Mouse (Mus musculus): ENCODE data around the gene Vps33b. TPM values are rescaled to one million over a fixed set of nuclear protein-coding genes. Genes with fewer than 3 reads are reported as not detected.
A peak's percentile ranks its signal among the peaks of the same experiment; 100 is the strongest.

Vps33b gene
- polyA plus RNA-seq, 1 experiment from 2014 or later = 17.4 TPM

DNA sequence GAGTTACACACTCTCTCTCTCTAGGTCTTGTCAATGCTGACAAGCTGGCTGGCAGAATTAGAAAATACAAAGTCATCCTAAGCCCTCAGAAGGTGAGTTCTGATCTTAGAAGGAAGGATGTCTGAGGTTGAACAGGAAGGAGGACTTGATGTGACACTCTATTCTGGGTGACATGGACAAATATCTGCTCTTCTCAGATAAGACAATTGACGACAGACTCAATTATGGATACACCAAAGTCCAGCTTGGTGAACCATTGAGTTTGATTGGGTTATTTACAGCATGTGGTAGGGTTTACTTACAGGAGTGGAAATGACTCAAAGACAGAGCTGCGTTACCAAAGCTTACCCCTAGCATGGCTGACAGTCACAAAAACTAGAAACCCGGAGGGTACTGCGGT, 6.9 kb downstream of the Vps33b start:
- Histone ChIP-seq H3K4me3 (no peak overlapping the region), H3K9me3 (peaks cover 11% of the 10 kb centered on the region; the same call in 1 of the 2 replicates), H3K4me2 (replicated peaks) (no peak overlapping the region), H3K36me3 (peaks cover 80% of the 10 kb centered on the region), H3K9ac (replicated peaks) (no peak overlapping the region), H3K27ac (replicated peaks) (no peak overlapping the region), H3K4me1 (peaks cover 4% of the 10 kb centered on the region; the same call in 1 of the 2 replicates), H3K27me3 (no peaks in the 10 kb centered on the region)
- ATAC-seq (replicated peaks) = no peak
- 99% methylated on average over 4 of the region's 4 CpGs for WGBS

- Histone ChIP-seq H3K9ac (replicated peaks) (no peak overlapping the region), H3K27ac (replicated peaks) (no peak overlapping the region), H3K4me2 (replicated peaks) (no peak overlapping the region), H3K9me3 (peaks cover 3% of the 10 kb centered on the region; the same call in 1 of the 2 replicates), H3K4me3 (no peak overlapping the region), H3K36me3 (peaks cover 76% of the 10 kb centered on the region), H3K27me3 (no peaks in the 10 kb centered on the region), H3K4me1 (no peaks in the 10 kb centered on the region)
- ATAC-seq (replicated peaks) = no peak
- 88% methylated on average over 10 of the region's 10 CpGs for WGBS
These were observed 10.6 kb downstream of the Vps33b start for GRCm38 (mm10) chr7:80280032-80280431.

- Histone ChIP-seq H3K4me1 (no peaks in the 10 kb centered on the region), H3K9ac (replicated peaks) (no peak overlapping the region), H3K36me3 (peaks cover 78% of the 10 kb centered on the region), H3K4me2 (replicated peaks) (no peak overlapping the region), H3K4me3 (no peak overlapping the region), H3K9me3 (no peaks in the 10 kb centered on the region), H3K27ac (replicated peaks) (no peak overlapping the region), H3K27me3 (no peaks in the 10 kb centered on the region)
- WGBS = 94% methylated on average over 2 of the region's 2 CpGs
- no peak for ATAC-seq (replicated peaks)
These were observed 11.5 kb downstream of the Vps33b start for GRCm38 (mm10) chr7:80280998-80281397.

DNA sequence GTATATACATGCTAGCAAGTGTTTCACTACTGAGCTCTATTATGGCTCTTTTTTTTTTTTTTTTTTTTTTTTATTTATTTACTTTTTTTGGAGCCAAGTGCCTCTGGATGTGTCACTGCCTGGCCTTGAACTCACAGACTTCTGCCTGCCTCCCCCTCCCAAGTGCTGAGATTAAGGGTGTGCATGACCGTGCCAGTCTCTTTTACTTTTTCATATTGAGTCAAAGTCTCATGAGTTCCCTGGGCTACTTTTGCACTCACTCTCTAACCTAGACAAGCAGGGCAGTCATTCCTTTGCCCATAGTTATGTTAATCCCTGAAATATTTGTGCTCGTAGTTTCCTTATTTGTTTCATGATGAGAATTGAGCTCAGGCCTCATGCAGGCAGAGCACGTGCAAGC, 12.2 kb downstream of the Vps33b start:
- H3K4me3 ChIP-seq = no peak overlapping the region
- no peaks in the 10 kb centered on the region for H3K9me3 ChIP-seq
- H3K4me1 ChIP-seq = no peaks in the 10 kb centered on the region
- H3K27ac ChIP-seq (replicated peaks) = no peak overlapping the region
- no peak overlapping the region for H3K9ac ChIP-seq (replicated peaks)
- no peak overlapping the region for H3K4me2 ChIP-seq (replicated peaks)
- 85% methylated on average over 3 of the region's 3 CpGs for whole genome bisulfite sequencing
- H3K36me3 ChIP-seq = peaks cover 78% of the 10 kb centered on the region
- no peak for ATAC-seq (replicated peaks)
- no peaks in the 10 kb centered on the region for H3K27me3 ChIP-seq

- no peaks in the 10 kb centered on the region for H3K4me1 ChIP-seq
- peaks cover 79% of the 10 kb centered on the region for H3K36me3 ChIP-seq
- H3K27me3 ChIP-seq = no peaks in the 10 kb centered on the region
- ATAC-seq (replicated peaks) = no peak
- WGBS = 95% methylated on average over 3 of the region's 3 CpGs
- H3K9me3 ChIP-seq = no peaks in the 10 kb centered on the region
- H3K4me3 ChIP-seq = no peak overlapping the region
- H3K27ac ChIP-seq (replicated peaks) = no peak overlapping the region
- no peak overlapping the region for H3K9ac ChIP-seq (replicated peaks)
- no peak overlapping the region for H3K4me2 ChIP-seq (replicated peaks)
These were observed 13.9 kb downstream of the Vps33b start for GRCm38 (mm10) chr7:80283226-80283918.

DNA sequence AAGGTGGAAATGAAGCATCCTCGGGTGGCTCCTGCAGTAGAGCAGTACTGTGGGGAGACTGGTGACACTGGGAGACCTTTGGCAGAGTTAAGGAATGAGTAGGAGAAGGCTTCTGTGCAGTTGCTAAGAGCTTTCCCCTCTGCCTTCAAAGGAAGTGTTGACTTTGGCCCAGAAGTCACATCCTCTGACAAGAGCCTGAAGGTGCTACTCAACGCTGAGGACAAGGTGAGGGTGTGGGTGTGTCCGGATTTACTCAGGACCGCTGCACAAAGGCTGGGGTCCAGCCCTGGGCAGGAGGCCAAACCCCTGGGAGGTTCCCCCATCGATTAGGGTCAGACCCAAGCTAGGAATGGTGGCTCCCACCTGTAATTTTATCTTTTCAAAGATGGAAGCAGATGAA, 14.9 kb downstream of the Vps33b start:
- H3K4me1 ChIP-seq = no peaks in the 10 kb centered on the region
- H3K4me3 ChIP-seq = no peak overlapping the region
- no peak for ATAC-seq (replicated peaks)
- WGBS = 92% methylated on average over 5 of the region's 5 CpGs
- H3K27ac ChIP-seq (replicated peaks) = no peak overlapping the region
- H3K4me2 ChIP-seq (replicated peaks) = no peak overlapping the region
- H3K27me3 ChIP-seq = no peaks in the 10 kb centered on the region
- no peaks in the 10 kb centered on the region for H3K9me3 ChIP-seq
- H3K9ac ChIP-seq (replicated peaks) = no peak overlapping the region
- H3K36me3 ChIP-seq = peaks cover 78% of the 10 kb centered on the region

GRCm38 (mm10) chr7:80285725-80286124, 16.3 kb downstream of the Vps33b start:
- Histone ChIP-seq H3K36me3 (peaks cover 75% of the 10 kb centered on the region), H3K4me1 (no peaks in the 10 kb centered on the region), H3K27me3 (no peaks in the 10 kb centered on the region), H3K4me2 (replicated peaks) (no peak overlapping the region), H3K4me3 (no peak overlapping the region), H3K9me3 (no peaks in the 10 kb centered on the region), H3K9ac (replicated peaks) (no peak overlapping the region), H3K27ac (replicated peaks) (no peak overlapping the region)
- 95% methylated on average over 6 of the region's 6 CpGs for WGBS
- no peak for ATAC-seq (replicated peaks)

GRCm38 (mm10) chr7:80287736-80288135, 18.3 kb downstream of the Vps33b start:
- Histone ChIP-seq H3K27ac (replicated peaks) (no peak overlapping the region), H3K36me3 (peaks cover 83% of the 10 kb centered on the region), H3K4me3 (no peak overlapping the region), H3K9ac (replicated peaks) (no peak overlapping the region), H3K4me2 (replicated peaks) (no peak overlapping the region), H3K4me1 (no peaks in the 10 kb centered on the region), H3K9me3 (no peaks in the 10 kb centered on the region), H3K27me3 (no peaks in the 10 kb centered on the region)
- 84% methylated on average over 10 of the region's 10 CpGs for WGBS
- ATAC-seq (replicated peaks) = no peak

GRCm38 (mm10) chr7:80294062-80294763, 24.8 kb downstream of the Vps33b start, which contains the start of gene Prc1:
TSS of gene Prc1 (plus strand) at chr7:80294450.
- peak within 1 kb of the TSS; percentile 67 for H3K4me3 ChIP-seq
- peaks cover 26% of the 10 kb centered on the region for H3K4me1 ChIP-seq
- H3K9me3 ChIP-seq = no peaks in the 10 kb centered on the region
- peak within 1 kb of the TSS; percentile 65 for H3K9ac ChIP-seq (replicated peaks)
- H3K27me3 ChIP-seq = no peaks in the 10 kb centered on the region
- peak within 1 kb of the TSS; percentile 96 for H3K4me2 ChIP-seq (replicated peaks)
- ATAC-seq (replicated peaks) = peak; percentile 99
- H3K36me3 ChIP-seq = peaks cover 20% of the 10 kb centered on the region
- peak within 1 kb of the TSS; percentile 72 for H3K27ac ChIP-seq (replicated peaks)
- under 1% methylated on average over 52 of the region's 52 CpGs for WGBS

GRCm38 (mm10) chr7:80294764-80295648, 25.6 kb downstream of the Vps33b start:
- Histone ChIP-seq H3K4me2 (replicated peaks) (peak overlapping the region; percentile 96), H3K27me3 (no peaks in the 10 kb centered on the region), H3K27ac (replicated peaks) (peak overlapping the region; percentile 72), H3K4me1 (peaks cover 26% of the 10 kb centered on the region), H3K9me3 (no peaks in the 10 kb centered on the region), H3K36me3 (peaks cover 17% of the 10 kb centered on the region), H3K4me3 (peak overlapping the region; percentile 67), H3K9ac (replicated peaks) (peak overlapping the region; percentile 65)
- ATAC-seq (replicated peaks) = no peak
- 8% methylated on average over 37 of the region's 37 CpGs for WGBS

- Histone ChIP-seq H3K9me3 (no peaks in the 10 kb centered on the region), H3K36me3 (0 out of 2 replicates have a peak, but pooled peaks cover 7% of the 10 kb centered on the region), H3K4me3 (no peak overlapping the region), H3K4me2 (replicated peaks) (0 out of 2 replicates have a peak overlapping the region, but pooled peaks have one; percentile 96), H3K4me1 (peaks cover 26% of the 10 kb centered on the region), H3K27me3 (no peaks in the 10 kb centered on the region), H3K9ac (replicated peaks) (no peak overlapping the region), H3K27ac (replicated peaks) (no peak overlapping the region)
- 85% methylated on average over 6 of the region's 6 CpGs for WGBS
- no peak for ATAC-seq (replicated peaks)
These were observed 27.0 kb downstream of the Vps33b start for GRCm38 (mm10) chr7:80296462-80296861.

- Histone ChIP-seq H3K27ac (replicated peaks) (no peak overlapping the region), H3K27me3 (no peaks in the 10 kb centered on the region), H3K4me1 (peaks cover 26% of the 10 kb centered on the region), H3K4me2 (replicated peaks) (no peak overlapping the region), H3K36me3 (0 out of 2 replicates have a peak, but pooled peaks cover 6% of the 10 kb centered on the region), H3K9ac (replicated peaks) (no peak overlapping the region), H3K4me3 (no peak overlapping the region), H3K9me3 (no peaks in the 10 kb centered on the region)
- no peak for ATAC-seq (replicated peaks)
- WGBS = 75% methylated on average over 3 of the region's 3 CpGs
These were observed 27.6 kb downstream of the Vps33b start for GRCm38 (mm10) chr7:80297041-80297440.
